Mouse (Mus musculus): Measurements from ENCODE around the gene Nrg4. TPM values are rescaled to one million over a fixed set of nuclear protein-coding genes. Genes with fewer than 3 reads are reported as not detected.

The Nrg4 gene
- polyA plus RNA-seq (2014; fragmentation: Illumina TruSeq; extraction: RNeasy Lipid Tissue Mini Kit (QIAGEN cat#74804)): 3.4 TPM

GRCm38 (mm10) chr9:55326515-55327233 is at the start of gene Nrg4, which contains the start of gene Tmem266:
Gene Nrg4, minus strand, starts transcription at chr9:55326844.
Gene Tmem266, plus strand, starts transcription at chr9:55326913.

GRCm38 (mm10) chr9:55208790-55209481 is 117.7 kb downstream of the Nrg4 start, which contains the start of gene Fbxo22:
Gene Fbxo22, plus strand, starts transcription at chr9:55208925.

Other genes with a start within 250 kb of the Nrg4 start
- gene Ube2q2, start 178.0 kb downstream of the Nrg4 start, polyA plus RNA-seq (2014; fragmentation: Illumina TruSeq; extraction: RNeasy Lipid Tissue Mini Kit (QIAGEN cat#74804)): 176 TPM
- gene Fbxo22, start 117.9 kb downstream of the Nrg4 start, polyA plus RNA-seq (2014; fragmentation: Illumina TruSeq; extraction: RNeasy Lipid Tissue Mini Kit (QIAGEN cat#74804)): 67.0 TPM
- 0.11 TPM for gene Tmem266, start 69 bp upstream of the Nrg4 start, polyA plus RNA-seq (2014; fragmentation: Illumina TruSeq; extraction: RNeasy Lipid Tissue Mini Kit (QIAGEN cat#74804))
- 269 TPM for gene Etfa, start 185.4 kb upstream of the Nrg4 start, polyA plus RNA-seq (2014; fragmentation: Illumina TruSeq; extraction: RNeasy Lipid Tissue Mini Kit (QIAGEN cat#74804))
- gene Isl2, start 211.8 kb upstream of the Nrg4 start, polyA plus RNA-seq (2014; fragmentation: Illumina TruSeq; extraction: RNeasy Lipid Tissue Mini Kit (QIAGEN cat#74804)): 0.31 TPM

Measured in ovary, adult 10 weeks (tissue).